Mouse (Mus musculus) fat pad, adult 2 months (tissue): ENCODE measurements around the gene Reln.

Experiments used
- DNase-seq: peaks from one replicate; pipeline ENCODE4 v3.0.0-alpha.2; 2011; ENCODE audit warnings: low read depth, low spot score; ENCODE audit errors: extremely low read depth

Gene Reln

DNA sequence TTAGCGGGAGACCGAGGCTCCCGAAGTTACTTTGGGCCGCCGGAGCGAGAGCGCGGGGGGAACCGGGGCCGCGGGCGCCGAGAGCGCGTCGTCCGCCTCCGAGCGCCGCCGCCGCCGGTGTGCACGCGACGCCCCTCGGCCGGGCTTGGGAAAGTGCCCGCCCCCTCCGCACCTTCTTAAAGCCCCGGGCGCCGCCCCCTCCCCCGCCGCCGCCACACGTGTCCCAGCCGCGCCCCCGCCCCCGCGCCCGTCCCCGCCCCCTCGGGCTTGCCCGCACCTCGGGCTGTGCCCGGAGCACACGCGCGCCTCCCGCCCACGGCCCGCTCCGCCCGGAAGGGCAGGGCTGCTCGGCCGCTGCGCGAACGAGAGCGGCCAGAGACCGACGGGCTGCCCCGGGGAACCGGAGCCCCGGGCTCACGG lies at the start of gene Reln:
Gene Reln, minus strand, starts transcription at position 147 of the 420 bp plus-strand sequence.
- DNase-seq = no peak

DNA sequence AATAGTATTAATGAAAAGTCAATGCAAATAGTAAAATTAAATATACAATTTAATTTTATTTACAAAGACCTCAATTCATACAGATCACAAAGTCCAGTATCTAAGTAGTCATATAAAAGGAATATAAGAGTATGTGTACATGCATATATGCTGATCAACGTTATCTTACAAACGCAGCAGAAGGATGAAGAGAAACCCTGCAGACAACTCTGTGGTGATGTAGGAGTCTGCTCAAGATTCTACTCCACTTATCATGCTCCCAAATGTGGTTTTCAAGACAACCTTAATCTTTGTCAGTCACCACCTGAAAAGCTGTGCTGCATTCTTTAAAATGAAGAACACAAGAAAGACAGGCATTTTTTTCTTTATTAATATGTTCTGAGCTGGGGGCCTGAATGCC lies 44.0 kb upstream of the Reln start:
- no peak for DNase-seq

DNA sequence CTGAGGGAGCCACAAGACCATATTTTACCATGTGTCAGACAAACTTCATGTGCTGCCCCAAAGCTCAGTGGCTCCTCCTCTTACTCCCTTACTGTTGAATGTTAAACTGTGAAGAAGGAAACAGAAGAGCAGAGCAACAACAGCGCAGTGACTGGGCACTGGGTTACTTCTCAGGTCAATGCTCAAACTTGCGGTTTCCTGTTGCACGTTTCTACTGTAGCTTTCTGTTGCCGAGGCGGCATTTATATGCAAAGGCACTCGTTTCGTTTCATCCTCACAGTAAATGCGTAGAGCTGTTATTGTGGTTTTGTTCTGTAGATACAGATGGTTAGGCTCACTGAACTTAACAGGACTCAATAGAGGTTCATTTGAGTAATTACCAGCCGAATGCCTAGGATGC lies 16.0 kb upstream of the Reln start:
- no peak for DNase-seq

DNA sequence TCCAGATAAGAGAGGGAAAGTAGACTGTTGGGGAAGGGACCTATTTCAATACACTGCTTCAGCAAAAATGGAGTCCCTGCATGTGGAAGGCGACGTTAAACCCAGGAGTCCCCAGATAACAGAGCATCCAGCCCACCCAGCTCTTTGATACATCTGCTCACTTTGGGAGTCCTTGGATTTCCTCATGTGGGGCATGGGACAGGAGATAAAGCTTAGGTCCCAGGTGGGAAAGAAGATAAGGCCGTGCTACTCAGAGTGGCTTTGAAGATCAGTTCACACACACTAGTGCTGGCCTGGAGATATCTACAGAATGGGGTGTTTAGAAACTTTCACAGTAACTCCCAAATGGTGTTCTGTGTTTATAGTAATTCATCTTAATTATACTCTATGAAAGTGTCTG lies 3.9 kb upstream of the Reln start:
- no peak for DNase-seq

DNA sequence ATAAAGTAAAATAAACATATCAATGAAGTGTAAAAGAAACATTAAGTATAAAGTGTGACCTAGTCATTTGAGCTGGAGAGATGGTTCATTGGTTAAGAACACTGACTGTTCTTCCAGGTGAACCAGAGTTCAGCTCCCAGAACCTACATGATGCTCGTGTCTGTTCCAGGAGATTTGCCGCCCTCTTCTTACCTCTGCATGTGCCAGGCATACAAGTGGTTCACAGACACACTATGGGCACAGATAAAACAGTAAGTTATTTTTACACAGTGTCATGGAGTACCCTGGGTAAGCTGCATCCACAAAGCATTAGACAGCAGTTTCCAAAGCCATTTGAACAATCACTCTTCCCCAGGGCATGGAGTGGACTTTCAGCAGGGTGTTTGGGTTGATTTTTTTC lies 3.2 kb upstream of the Reln start:
- DNase-seq = no peak

DNA sequence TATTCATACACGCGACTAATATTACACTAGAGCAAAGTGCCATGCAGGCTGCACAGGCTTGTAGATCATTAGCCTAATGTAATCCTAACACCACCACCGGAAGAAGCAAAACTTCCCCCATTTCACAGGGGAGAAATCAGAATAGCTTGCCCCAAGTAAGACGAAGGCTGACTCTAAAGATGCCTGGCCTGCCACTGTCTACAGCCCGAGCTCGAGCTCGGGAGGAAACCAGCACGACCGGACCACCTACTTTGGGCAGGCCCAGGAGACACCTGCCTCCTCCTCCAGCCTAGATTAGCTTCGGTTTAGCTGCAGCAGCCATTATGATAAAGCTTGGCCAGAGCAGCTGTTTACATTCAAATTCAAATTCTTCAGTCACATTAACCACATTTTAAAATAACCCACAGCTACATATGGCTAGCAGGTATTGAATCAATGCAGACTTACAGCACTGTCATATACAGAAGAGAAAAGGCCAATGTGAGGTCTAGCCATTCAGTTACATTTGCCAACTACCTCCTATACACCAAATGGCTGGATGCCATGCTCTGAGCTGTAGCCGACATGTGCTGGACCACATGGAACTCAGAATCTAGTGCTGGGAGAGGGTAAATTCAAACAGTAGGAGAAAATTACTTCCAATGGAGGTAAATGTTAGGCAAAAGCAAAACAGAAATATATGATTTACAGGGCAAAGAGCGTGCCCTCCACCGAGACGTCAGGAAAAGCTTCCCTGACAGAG lies 1.6 kb upstream of the Reln start:
- DNase-seq = no peak

DNA sequence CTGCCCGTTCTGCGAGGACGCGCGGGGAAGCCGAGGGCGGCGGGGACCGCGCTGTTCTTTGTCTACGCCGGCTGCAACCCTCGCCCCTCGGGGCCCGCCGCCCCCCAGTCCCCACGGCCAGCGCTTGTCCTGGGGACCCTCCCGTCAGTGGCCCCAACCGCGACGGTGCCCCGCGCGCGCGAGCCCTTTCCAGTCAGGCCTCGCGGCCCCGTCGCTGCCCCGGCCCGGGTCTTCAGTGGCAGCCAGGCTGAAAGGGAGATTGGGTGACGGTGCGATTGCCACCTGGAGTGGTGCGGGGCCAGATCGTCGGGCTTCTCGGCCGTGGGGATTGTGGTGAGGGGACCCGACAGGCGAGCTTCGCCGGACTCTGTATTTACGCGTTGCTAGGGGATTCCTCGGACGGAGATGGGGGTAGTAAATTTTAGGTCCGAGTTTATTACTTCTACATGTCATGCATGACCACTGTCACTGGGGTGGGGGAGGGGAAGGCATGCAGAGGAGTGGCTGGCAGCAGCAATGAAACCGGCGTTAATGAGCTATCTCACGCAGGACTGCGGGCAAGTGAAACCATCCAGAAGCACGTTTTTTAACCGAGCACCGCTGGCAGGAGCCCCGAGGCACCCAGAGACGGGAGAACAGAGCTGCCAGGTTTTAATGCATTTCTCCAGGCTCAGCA lies 612 bp upstream of the Reln start:
- DNase-seq = no peak

DNA sequence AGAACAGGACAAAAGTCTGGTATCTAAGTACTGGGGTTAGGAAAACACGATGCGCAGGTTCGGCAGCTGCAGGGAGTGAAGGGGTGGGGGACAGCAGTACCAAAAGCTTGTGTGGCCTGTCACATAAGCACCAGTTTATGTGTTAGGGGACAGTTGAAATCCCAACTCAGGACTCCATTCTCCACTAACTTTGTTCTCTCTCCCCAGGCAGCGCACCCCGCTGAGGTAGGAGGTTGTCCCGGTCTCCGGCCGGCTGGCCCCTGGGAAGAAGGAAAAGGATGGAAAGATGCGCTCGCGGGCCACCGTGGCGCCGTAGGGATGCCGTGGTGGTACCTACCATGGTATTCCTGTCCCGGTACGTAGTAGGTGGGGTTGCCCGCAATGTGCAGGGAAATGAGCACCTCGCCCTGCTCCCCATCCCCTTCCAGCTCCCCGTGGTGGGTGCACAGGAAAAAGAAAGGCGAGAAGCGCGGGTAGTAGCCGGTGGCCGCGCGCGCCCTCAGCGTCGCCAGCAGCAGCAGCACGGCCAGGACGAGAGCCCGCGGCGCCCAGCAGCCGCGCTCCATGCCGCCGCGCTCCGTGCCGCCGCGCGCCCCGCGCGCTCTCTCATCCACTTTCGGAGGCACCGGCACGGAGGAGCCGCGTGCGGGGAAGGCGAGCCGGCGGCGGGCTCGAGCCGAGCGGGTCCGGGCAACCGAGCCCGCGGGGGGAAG lies 503 bp downstream of the Reln start:
- DNase-seq = no peak

DNA sequence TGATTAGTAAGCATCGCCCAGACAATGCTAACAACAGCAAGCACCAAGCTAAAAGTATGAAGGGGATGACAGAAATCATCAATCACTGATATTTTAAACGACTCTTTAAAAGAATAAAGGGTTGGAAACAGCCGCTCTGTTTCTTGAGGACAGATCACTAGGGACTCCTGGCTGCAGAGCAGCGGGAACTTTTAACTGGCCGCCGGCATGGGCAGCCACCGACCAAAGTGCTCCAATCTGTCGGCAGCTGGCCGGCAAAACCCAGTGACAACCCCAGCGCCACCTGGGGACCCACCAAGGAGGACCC lies 1.0 kb downstream of the Reln start:
- no peak for DNase-seq

DNA sequence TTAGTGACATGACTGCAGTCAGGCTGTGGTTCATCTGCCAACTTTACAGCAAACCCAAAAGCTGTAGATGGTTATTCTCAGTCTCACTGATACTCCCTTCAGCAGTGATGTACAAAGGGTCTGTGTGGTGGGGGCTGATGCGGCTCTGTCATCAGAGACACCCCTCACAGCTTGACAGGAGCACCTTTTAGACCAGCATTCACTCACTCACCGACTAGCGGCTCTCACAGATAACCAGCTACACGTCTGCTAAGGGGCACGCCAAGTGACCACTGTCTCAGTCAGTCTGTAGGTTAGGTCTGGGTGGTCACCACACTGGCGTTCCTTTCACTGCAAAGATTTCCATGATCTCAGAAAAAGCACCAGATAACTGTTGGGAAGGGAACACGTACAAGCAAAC lies 2.0 kb downstream of the Reln start:
- no peak for DNase-seq

DNA sequence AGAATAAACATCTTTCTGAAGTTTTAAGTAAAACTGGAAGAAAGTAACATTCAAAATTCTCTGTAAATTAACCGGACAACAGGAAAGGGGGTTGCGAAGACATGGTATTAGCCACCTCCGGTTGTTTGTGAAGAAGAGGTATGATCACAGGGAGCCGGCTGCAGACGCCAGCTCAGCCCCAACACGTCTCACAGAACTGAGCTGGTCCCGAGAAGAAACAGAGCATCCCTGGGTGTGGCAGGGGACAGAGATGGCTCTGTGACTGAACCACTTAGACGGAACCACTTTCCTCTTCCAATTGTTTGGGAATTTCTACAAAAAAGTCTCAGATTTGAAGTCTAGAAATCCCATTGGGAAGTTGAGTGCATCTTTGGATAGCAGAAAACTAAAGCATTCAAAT lies 3.5 kb downstream of the Reln start:
- no peak for DNase-seq

DNA sequence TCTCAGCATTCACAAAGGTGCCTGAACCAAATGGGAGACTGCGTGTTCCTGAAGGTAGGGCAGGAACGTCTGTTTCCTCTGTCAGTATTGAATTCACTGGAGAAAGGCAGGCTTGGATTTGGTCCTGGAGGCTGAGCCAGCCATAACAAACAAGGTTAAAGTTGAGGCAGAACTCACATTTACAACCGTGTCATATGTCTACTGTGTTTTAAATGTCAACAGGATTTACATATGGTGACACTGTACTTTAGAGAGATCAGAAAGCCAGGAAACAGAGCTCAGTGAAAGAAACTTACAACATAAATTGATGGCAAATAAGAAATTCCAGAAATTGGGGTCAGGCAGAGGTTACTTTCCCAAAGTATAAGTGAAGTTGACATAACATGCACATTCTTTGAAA lies 9.1 kb downstream of the Reln start:
- DNase-seq = no peak

DNA sequence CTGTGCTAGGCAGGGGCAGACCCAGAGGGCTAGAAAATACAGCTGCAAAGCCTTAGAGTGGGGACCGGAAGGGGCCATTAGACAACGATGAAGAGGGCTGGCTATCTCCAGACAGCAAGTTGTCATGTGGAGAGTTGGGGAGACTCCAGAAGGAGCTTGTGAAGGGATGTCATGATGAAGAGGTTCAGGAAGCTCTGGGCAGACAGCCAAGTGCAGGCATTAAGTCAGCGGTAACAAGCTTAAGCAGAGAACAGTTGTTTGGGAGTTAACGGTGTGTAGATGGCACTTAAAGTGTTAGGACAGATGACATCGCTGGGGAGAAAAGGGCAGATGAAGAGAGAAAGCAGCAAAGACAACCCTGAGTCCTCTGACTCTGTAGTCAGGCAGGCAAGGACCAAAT lies 13.7 kb downstream of the Reln start:
- no peak for DNase-seq

DNA sequence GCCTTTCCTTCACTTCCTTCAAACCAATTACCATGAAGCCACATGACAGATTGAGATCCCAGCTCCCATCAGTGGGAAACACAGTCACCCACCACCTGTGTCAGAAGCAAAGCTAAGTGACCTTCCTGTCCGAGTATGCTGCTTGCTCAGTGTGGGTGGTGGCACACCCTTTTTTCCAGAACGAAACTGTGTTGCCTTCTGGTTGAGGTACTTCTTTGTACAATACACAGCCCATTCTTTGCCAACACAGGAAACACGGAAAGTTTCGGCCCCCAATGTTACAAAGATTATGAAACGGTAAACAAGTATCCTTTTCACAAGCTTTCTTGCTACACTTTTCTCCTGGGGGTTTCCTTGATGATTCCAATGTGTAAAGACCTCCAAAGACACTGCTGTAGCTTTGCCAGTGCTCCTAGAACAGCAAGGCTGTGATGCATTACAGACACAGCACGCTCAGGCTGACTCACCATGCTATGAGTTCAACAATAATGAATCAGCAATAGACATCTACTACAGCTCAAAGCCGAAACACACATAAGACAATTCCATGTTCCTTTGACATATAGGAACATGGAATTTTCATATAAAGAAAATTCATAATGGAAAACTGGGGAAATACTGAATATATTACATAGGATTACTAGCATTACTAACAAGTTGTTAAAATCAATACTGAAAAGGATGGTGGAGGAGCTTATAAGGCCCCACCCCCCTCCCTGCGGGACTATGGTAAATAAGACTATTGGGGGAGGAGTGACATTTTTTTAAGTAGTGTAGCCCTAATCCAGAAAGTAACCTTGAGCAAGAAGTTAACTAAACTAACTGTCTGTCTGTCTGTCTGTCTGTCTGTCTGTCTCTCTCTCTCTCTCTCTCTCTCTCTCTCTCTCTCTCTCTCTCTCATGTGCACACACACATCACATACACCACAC lies 15.8 kb downstream of the Reln start:
- no peak for DNase-seq

DNA sequence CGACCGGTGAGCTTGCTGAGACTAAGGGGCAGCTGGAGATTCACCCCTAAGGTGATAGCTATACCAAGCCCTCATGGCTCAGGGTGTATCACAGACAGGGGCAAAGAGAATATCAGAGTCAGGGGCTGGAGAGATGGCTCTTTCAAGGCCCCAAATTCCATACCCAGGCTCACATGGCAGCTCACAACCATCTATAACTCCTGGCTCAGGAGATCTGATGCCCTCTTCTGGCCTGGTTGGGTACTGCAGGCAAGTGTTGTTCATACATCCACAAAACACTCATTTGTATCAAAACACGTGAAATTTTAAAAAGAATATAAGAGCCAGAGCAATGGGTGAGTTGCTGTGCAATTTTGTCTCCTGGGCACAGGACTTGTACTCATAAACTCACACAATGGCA lies 17.3 kb downstream of the Reln start:
- no peak for DNase-seq

DNA sequence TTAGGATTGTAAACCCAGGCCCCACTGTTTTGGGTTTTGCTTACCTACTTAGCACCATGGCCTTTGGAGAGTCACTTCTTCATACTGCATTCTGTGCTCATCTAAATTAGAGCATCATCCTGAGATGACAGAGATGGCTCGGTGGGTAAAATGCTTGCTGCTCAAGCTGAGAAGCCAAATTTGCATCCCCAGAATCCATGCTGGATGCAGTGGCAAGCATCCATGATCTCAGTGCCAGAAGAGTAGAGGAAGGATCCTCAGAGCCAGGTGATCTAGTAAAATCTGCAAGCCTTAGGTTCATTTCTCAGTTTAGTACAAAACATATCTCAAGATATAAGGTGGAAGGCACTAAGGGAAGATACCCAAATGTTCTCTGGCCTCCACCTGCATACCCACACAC lies 20.7 kb downstream of the Reln start:
- no peak for DNase-seq

DNA sequence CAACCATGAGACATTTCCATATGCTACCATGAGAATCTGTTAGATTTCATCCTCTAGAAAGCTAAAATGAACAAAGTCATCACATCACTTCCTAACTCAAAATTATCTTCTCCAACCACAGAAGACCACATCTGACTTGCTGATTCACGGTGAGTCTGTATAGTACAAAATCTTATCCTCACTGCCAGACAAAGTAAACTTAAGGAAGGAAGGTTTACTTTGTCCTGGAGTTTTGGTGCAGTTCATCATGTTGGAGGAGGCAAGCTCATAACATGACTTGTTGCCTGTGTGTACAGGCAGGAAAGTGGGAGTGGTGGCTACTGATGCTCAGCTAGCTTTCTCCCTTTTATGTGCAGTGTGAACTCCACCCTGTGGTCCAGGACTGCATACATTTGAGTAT lies 26.7 kb downstream of the Reln start:
- DNase-seq = no peak

DNA sequence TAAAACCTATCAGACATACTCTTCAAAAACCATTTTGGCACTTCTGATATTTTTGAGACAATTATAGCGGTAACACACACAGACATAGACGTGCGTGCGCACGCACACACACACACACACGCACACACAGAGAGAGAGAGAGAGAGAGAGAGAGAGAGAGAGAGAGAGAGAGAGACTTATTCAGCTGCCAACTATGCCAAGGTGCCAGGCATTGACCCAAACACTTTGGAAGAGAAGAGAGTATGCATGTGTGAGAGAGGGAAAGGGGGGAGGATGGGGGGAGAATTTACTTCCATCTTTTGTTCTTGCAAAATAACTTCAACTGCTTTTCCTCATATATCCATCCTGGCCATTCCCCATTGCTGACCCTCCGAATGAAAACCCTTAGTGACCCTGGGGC lies 28.0 kb downstream of the Reln start:
- DNase-seq = no peak

DNA sequence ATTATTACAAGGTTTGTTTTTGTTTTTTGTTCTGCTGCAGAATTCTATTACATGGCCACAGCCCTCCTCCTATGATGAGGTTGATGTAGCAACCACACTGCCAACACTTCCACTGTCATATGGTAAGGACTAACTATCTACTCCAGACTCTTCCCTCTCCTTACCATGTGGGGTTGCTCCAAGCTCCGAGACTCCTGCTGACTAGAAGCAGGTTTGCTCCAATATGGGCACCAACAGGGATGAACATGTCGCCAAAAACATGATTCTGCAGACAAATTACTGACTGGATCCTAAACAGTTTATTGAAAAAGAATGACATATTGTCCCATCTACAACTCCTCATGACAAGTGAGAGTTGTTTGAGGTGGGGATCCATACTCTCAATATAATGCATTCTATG lies 28.5 kb downstream of the Reln start:
- no peak for DNase-seq

DNA sequence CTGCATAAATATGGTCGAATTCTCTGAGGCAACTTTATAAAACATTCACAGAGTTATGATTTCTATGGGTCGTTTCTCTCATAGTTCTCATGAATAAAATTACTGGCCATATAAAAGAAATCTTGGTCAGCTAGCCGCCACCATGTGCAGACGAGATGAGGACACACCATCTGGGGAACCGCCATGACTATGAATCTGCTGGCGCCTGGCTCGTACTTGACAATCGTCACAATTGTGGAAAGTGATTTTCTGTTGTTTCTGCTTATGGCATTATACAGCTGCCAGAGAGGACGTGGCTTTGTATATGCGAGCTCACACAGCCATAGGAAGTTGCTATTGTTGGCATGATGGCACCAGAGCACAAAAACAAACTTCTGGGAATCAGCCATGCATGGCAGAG lies 31.5 kb downstream of the Reln start:
- DNase-seq = no peak

DNA sequence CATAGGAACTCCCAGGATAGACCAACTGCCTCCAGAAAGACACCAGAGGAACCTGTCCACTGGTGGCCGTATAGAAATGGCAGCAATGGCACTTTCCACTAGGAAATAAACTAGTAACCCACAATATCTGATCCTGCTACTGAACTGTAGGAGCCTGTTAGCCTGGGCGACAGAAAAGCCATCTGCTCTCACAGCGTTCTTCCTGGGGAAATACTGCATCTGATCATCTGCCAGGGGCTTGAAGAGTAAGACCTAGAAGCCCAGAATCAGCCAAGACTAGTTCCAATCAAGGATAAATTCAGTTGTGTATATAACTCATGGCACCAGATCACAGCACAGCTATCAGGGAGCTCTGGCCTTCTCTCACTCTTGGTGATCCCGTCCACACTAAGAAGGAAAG lies 33.5 kb downstream of the Reln start:
- no peak for DNase-seq
